Mouse (Mus musculus) fat pad, adult 2 months (tissue): ENCODE results near the gene 1700037H04Rik.
A peak's percentile ranks its signal among the peaks of the same experiment; 100 is the strongest.

Experiments used
- DNase-seq: peaks from one replicate; pipeline ENCODE4 v3.0.0-alpha.2; 2011; ENCODE audit warnings: low read depth, low spot score; ENCODE audit errors: extremely low read depth

1700037H04Rik gene

DNA sequence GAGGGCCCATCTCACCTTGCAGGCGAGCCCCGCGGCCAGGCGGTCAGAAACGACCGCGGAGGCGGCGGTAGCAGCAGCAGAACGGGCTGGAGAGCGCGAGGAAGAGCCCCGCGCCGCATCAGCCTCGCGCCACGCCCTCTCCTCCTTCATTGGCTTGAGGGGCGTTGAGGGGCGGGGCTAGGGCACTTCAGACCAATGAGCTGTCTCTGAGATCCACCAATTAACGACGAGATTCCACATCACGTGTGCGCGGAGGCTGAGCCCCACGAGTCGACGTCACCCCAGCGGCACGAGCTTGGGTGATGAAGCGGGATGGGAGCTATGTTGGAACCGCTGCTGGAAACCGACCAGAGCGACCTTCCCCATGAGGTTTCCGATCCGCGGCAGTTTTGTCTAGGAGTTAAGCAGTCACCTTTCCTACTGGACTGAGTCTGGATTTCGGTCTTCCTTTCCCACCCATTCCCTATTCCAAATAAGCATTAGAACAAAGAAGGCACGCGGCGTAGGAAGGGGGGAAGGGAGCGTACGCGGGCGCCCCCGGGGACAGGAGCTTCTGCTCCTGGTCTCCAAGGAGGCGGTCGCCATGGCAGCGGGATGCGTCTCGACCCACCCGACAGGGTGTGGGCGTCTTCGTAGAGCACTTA, at the start of gene 1700037H04Rik:
Gene 1700037H04Rik (minus strand): TSS at position 144 of the 644 bp plus-strand sequence.
- peak; percentile 74 for DNase-seq

DNA sequence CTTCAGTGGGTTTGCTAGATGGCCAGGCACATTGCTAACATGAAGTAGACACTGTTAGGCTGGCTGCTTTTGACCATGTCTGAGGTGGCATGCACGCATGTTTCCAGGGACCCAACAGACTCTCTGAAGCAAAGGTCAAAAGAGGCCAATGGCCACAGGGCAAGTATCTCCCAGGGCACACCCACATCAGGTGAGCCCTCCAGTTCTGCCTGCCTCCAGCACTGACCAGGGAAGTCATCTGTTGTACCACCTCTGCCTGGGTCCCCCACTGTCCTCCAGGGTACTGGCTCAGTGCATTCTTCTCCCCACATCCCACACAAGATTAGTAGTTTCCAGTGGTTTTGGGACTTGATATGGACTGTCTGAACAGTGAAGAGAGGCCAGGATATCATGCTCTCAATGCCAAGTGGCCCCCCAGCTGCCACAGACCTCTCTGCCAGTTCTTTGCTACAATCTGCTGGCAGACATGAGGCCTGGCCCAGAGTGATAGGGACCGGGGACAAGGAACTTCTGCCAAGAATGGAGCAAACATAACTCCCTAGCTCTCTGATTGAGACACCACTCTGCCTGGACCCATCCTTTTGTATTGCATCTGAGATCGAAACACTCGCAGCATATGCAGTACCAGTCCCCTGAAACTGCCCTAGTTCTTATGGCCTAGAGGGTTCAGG, 49.4 kb upstream of the 1700037H04Rik start:
- DNase-seq = no peak

DNA sequence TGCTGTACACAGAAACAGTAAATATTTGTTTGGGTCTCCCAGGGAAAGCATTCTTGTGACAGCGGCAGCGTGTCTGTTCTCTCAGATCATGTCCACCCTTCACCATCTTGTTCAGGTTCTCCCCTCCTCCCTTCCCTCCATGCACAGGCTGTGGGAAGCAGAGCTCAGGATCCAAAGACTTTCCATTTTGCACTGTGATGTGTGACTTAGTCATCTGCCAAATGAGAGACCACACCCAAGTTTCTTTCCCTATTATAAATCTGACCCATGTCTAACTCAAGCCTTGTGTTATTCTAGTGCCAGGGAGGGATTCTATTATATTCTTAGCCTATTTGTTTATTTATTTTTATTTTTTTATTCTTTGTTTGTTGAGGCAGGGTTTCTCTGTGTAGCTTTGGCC, 48.5 kb upstream of the 1700037H04Rik start:
- DNase-seq = no peak

DNA sequence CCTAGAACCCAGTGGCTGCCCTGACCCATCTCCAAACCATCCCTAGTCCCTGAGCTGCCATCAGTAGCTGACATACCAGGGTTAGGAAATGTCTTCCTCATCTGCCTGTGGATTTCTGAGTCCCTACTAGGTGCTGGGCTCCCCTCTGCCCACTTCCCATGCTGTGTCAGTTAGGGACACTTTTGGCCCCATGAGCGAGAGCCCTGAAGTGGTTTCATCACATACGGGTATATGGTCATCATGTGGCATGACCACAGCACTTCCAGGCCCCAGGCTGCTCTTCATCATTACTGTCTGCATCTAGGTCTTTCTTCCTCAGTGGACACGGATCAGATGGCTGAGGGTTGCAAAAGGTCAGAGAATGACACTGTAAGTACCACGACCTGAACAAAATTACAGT, 46.9 kb upstream of the 1700037H04Rik start, which contains the start of gene Ap5s1:
Gene Ap5s1 (plus strand): TSS at position 301 of the 400 bp plus-strand sequence.
- DNase-seq = no peak

DNA sequence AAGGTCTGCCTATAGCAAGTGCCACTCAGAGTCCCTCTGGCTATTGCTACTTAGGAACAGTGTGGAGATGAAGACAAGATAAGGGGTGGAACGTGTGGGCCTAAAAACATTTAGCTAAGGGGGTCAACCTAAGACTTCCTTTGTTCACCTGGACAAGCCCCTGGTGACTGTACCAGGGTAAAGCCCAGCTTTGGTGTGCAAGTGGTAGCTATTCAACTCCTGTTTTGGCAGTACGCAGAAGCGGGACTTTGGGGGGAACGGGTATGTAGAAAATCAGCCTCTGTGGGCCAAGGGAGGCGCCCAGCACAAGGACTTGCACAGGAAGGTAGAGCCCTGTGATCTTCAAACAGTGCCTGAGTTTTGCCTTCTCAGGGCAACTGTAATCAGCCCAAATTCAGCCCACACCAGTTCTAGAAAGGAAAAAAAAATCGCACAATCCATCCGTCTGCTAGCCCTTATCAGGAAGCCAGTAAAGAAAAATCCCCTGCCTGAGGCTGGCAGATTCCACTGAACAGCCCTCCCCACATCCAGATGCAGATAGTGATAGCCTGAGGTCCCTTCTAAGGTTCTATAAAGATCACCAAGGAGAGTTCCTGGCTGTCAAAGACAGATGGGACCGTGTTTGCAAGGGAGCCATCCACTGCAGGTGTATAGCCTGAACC, 45.8 kb upstream of the 1700037H04Rik start:
- no peak for DNase-seq

DNA sequence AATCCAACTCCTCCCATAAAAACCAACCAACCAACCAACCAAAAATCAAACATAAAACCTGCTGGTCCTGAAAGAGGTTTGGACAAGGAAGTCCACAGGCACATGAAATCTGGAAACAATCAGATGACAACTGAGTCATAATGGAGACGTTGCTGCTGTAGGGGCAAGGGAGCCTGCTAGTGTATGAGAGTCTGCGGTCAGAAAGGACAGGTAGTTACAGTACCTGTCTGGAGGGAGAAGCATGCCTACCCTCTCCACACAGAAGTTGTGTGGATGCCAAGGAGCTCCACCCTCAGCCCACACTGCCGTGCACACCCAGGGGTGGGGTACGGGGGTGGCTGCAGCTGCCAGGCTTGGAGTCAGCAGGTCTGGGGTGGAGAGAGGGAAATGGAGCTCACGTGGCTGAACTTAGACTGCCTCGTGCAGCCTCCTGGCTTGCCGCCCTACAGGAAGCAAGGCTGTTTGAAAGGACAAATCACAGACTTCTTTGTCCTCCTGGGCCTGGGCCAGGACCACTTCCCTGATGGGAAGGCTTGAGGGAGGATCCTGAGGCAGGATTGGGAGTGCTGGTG, 44.6 kb upstream of the 1700037H04Rik start:
- peak; percentile 89 for DNase-seq

DNA sequence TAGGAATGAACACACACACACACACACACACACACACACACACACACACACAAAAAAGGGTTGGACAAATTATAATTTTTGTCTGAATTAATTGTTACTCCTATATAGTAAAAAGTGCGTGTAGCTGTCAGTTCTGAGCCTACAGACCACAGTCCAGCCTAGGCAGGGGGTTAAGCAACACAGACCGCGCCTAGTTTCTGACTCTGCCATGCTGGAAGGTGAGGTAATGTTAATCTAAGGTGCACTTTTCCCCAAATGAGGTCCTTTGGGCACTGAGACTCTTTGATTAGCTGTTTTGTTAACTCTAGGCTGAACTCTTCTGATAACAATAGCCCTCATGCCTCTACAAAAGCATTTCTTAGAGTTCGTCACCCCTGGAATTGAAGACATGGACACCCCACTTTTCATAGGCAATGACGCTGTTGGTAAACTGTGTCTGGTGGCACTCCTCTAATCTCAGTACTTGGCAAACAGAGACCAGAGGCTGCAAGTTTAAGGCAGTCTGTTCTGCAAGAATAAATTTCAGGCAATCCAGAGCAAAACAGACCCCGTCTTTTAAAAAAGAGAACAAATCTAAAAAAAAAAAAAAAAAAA, 44.0 kb upstream of the 1700037H04Rik start:
- no peak for DNase-seq

DNA sequence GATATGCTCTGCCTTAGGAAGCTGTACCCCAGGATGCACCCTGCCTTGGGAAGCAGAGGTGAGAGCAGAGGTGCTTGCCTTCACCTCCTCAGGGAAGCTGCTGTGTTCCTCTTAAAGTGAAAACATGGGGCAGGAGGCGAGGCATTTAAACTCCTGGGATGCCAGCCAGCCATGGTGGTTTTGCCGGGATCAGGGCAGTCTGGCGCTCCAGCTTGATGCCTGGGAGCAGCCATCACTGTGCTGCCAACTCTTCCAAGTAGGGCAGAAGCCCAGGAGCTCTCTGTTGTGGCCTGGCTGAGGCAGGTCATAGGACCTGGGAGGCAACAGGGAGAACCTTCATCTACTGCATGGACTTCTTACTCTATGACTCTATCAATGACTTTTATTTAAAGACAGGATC, 41.4 kb upstream of the 1700037H04Rik start:
- DNase-seq = no peak

DNA sequence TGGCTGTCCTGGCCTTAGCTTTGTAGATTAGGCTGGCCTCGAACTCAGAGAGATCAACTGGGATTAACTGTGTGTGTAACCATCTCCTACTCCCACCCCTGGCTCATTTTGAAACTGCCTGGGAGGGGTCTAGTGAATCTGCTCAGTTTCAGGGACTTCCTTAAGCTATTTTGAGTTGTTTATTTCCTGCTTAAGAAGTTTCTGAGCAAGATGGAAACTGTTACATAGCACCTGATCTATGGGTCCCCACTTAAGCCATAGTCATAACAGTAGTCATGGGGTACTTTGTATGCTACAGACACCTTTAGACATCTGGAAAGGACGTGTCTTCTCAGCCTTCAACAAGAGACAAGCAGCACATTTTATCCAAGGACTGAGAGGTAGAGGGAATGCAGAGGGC, 40.8 kb upstream of the 1700037H04Rik start:
- no peak for DNase-seq

DNA sequence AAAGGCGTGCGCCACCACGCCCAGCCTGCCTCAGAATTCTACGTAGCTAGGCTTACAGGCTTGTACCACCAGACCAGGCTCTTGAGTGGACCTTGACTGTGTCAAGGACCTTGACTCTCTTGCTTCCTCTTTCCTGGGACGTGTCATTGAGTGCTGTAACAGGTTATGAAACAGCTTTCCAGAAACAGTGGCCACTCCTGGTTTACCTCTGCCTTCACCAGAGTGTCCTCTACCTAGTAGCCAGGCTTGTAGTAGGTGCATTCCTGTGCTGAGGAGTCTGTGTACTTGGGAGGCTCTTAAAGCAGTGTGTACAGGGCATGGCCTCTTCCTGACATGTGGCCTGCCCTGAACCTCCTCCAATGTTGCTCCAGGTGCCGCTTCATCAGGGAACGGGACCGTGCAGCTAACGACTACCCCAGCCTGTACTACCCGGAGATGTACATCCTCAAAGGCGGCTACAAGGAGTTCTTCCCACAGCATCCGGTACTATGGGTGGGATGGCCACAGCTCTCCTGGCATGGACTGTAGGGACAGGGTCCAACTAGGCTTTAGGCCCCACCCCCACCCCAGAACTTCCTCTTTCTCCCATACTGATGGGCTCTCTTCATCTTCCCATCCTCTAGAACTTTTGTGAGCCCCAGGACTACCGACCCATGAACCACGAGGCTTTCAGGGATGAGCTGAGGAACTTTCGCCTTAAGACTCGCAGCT, 36.9 kb upstream of the 1700037H04Rik start:
- DNase-seq = no peak

DNA sequence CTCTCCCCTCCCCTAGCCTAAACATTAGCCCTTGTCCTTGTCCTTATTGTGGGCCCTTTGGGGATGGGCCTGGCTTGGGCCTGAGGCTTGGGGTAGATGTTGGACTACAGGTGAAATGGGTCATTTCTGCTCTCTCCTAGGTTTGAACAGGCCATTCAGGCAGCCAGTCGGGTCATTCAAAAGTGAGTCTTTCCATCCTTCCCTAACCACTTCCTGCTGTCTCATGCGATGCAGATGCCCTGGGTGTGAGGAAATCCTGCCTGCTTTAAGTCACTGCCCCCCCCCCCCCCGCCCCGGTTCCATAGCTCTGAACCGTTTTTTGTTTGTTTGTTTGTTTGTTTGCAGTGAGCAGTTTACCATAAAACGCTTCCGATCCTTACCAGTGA, 31.1 kb upstream of the 1700037H04Rik start:
- no peak for DNase-seq

DNA sequence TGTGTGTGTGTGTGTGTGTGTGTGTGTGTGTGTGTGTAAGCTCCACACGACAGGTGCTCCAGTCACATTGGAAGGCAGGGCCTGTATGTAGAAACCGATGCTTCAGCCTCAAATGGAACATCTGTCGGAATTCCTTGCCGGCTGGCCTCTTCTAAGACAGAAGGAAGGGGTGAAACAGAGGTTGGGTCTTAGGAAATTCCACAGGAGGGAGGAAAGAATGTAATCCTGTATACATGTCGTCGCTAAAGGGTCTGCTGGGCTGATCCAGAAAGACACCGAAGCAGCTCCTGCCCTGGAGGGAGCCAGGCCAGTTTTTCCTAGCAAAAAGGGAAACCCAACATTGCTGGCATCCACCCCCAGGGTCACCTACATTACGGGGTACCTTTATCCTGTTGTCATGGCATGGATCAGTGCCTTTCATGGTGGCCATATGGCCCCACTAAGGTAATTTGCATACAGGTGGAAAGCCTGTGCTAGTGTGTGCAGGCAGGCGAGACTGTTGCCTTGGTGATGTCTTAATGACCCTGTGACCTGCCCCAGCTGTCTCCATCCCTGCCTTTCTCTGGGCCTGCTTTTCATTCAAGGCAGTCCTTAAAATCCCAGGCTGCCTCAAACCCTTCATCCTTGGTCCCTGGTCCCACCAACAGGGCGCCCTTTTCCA, 30.6 kb upstream of the 1700037H04Rik start:
- no peak for DNase-seq

DNA sequence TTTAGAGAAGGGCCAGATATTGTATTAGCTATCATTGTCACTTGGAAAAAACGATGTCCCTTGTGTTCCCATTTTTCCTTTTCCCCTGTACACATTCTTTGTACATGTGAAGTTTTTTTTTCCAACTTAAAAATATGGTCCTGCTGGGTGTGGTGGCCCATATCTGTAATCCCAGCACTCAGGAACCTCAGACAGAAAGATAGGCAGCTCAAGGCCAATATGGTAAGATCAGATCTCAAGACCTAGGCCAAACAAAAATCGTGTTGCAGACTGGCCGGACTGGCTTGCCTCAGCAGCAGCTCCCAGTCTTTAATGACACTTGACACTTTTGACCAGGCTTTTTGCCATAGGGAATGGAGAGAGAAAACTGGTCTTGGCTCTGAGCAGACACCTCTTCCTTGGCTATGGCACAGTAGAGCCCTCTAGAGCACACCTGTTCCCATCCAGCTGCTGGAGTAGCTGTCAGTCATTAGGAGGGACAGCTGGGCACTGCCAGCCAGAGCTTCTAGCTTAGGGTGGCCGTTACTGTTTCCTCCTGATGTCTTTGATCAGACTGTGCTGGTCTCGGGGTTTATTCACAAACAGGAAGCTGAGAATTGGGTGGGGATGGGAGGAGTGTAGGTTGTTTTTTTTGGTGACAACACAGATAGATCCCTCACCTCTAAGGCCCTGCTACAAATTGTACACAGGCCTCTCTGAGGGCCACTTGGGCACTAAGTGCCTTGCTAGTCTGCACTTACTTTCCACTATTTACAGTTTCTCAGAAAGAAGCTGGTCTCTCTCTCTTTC, 29.8 kb upstream of the 1700037H04Rik start:
- DNase-seq = no peak

DNA sequence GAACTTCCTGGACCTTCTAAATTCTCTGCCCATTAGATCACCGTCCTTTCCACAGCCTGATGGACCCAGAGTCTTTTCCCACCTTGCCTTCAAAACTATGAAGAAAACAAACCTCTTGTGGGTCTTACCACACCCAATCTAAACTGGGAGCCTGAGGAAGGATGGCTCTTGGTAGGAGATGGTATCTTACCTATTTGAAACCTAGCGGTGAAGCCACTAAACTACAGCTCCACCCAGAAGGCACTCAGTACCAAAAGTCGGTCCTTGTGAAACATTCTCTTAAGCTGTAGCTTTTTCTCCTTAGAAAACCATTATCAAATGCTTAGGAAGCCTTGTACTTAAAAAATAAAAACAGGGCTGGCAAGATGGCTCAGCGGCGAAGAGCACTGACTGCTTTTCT, 28.4 kb upstream of the 1700037H04Rik start:
- DNase-seq = no peak

DNA sequence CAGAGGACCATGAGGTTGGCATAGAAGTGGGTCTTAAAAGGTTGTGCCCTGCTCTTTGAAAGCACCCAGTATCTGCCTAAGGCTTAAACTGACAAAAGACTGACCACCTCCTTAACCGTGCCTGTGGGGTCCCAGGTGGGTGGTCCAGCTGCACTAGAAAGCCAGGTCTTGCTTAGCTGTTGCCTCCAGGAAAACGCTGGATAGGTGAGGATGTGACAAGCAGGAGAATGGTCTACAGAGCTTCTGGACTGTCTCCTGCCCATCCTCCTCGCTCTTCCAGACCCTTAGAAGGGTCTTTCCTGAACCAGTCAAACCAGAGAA, 27.7 kb upstream of the 1700037H04Rik start:
- DNase-seq = no peak

DNA sequence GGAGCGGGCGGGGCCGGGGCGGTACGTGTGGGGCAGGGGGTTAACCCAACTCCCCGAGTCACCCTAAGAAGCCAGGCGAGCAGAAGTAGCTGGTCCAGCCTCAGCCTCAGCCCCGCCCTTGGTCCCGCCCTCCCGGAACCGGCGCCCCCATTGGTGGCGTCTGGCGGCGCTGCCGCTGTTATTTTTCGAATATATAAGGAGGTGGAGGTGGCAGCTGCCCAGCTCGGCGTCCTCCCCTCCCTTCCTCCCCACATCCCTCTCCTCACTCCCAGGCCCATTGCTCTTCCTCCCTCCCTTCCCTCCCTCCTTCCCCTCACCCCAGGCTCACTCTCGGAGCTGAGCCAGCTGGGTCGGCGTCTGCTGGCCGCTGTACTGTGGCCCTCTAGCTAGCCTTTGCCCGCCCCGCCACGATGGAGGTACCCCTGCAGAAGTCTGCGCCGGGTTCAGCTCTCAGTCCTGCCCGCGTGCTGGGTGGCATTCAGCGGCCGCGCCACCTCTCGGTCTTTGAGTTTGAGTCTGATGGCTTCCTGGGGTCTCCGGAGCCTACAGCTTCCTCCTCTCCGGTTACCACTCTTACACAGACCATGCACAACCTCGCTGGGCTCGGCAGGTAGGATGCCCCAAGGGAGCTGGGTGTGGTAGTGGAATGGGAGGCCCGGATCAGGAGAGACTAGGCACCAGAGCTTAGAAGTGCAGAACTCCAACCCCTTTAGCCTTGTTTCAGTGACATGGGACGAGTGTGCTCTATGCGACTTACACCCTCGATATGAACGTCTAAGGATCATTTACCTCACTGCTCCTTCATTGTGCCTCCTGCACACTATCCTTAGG, 27.1 kb upstream of the 1700037H04Rik start, which contains the start of the genes Cdc25b and Spef1:
Gene Cdc25b (plus strand): TSS at position 179 of the 831 bp plus-strand sequence.
Gene Spef1 (minus strand): TSS at position 512 of the 831 bp plus-strand sequence.
- no peak for DNase-seq

DNA sequence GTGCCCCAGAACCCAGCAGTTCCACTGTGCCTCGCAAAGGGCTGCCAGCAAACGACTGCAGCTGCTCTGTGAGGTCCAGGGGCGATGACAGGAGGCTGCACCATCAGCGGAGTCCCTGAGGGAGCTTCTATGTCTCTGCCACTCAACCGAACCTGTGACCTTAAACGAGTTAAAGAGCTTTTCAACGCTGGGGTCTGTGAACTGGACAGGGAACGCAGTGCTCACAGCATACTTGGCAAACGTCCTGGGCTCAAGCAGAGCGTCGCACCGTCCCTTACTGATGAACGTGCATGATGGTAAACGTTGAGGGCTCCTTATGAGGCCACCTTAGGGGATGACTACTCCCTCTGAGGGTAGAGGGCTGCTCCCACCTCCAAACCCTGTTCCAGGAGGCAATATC, 26.5 kb upstream of the 1700037H04Rik start:
- no peak for DNase-seq

DNA sequence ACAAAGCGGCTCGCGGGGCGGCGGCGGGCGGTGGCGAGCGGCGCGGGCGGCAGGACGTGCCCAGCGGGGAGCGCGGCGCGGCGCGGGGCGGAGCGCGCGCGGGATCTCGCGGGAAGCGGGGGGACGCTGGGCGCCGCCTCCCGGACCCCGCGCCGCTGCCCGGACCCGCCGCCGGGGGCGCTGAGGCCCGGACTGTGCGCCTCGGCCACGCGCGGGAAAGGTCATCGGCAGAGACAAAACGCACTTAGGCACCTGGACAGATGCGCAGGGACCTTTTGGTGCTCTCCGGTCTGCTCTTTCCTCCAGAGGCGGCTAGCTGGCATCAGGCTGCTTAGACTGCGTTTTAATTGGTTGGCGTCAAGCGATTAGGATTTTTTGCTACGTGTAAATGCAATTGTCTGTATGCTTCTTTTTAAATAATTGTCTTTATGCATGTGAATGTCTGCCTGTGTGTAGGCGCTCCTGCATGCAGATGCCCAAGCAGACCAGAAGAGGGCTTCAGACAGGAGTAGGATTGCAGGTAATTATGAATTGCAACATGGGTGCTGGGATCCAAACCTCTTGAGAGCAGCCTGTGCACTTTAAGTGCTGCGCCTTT, 20.2 kb upstream of the 1700037H04Rik start, which contains the start of gene Cenpb:
Gene Cenpb (minus strand): TSS at position 78 of the 598 bp plus-strand sequence.
- DNase-seq = no peak
